Mouse (Mus musculus) embryonic facial prominence, embryonic 14.5 days (tissue): ENCODE measurements at regions not wholly inside any gene's neighbourhood (a gene's known extent, or its start where the extent isn't known, plus 50 kb on each side); places are given as distances from the start of the nearest gene placed in this dataset.

Experiments used
- ATAC-seq: fragments of 200-750 bp; cut with Nextera tagmentation; 2 replicates; pipeline ENCODE4 v1.8.0; 2017; ENCODE audit warnings: low read depth, moderate number of reproducible peaks, moderate TSS enrichment
- DNase-seq: peaks from one replicate; pipeline ENCODE4 v3.0.0-alpha.2; 2015; ENCODE audit warnings: low spot score
- H3K27ac ChIP-seq: fragments of 300-500 bp; sonication (generic); replicated peaks from 2 replicates; pipeline ENCODE4 v1.5.1; 2014; ENCODE audit warnings: low read depth, mild to moderate bottlenecking, low read length, moderate library complexity
- H3K27me3 ChIP-seq: fragments of 300-500 bp; sonication (generic); replicated peaks from 2 replicates; pipeline ENCODE4 v1.6.1; 2014; ENCODE audit warnings: low read length; ENCODE audit not compliant: control insufficient read depth, insufficient read depth
- H3K36me3 ChIP-seq: fragments of 300-500 bp; sonication (generic); 2 replicates; pipeline ENCODE4 v1.6.1; 2014; ENCODE audit warnings: low read length, mixed read lengths; ENCODE audit not compliant: control insufficient read depth, insufficient read depth
- H3K4me1 ChIP-seq: fragments of 300-500 bp; sonication (generic); 2 replicates; pipeline ENCODE4 v1.6.1; 2014; ENCODE audit warnings: antibody characterized with exemption, low read length; ENCODE audit not compliant: control insufficient read depth, insufficient read depth
- H3K4me2 ChIP-seq: fragments of 300-500 bp; sonication (generic); 2 replicates; pipeline ENCODE4 v1.6.1; 2014; ENCODE audit warnings: low read depth, mild to moderate bottlenecking, low read length, moderate library complexity, mixed read lengths
- H3K4me3 ChIP-seq: fragments of 300-500 bp; sonication (generic); 2 replicates; pipeline ENCODE4 v1.5.1; 2014; ENCODE audit warnings: low read depth, mild to moderate bottlenecking, low read length
- H3K9ac ChIP-seq: fragments of 300-500 bp; sonication (generic); 2 replicates; pipeline ENCODE4 v1.6.1; 2014; ENCODE audit warnings: low read depth, mild to moderate bottlenecking, low read length, moderate library complexity, mixed read lengths
- H3K9me3 ChIP-seq: fragments of 300-500 bp; sonication (generic); 2 replicates; pipeline ENCODE4 v1.6.1; 2016; ENCODE audit warnings: low read length; ENCODE audit not compliant: control insufficient read depth
- WGBS: fragments of 180-500 bp; shearing (Covaris S2); extraction: QIAGEN DNeasy Blood & Tissue Kit; methylation state at CpG from one replicate; pipeline ENCODE4 v1.1.7; 2014; 5-methylcytosine and 5-hydroxymethylcytosine counted together

DNA sequence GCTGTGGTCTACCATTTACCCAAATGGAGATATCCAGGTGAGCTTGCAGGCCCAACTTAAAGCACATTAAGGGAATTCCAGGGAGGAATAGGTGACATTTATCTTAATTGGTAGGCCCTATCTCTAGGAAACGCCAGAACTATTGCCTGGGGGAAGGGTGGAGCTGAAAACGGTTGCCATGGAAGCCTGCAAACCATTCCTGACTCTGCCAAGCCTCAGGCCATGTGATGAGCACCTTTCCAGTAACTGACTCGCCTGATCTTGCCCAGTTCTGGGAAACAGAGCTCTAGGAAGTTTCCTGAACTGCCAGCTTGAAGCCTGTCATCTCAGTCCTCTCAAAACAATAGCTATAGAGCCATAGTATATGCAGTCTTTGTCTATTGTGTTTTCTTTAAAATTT lies 297.0 kb downstream of the Slitrk5 start:
- 31% methylated on average over 3 of the region's 3 CpGs for WGBS
- no peaks in the 10 kb centered on the region for H3K36me3 ChIP-seq
- DNase-seq, result peak; percentile 22
- no peaks in the 10 kb centered on the region for H3K27me3 ChIP-seq
- H3K4me3 ChIP-seq, result no peak overlapping the region
- H3K27ac ChIP-seq, result no peak overlapping the region
- no peaks in the 10 kb centered on the region for H3K9me3 ChIP-seq
- H3K4me2 ChIP-seq, result no peak overlapping the region
- no peak for ATAC-seq
- no peak overlapping the region for H3K9ac ChIP-seq
- H3K4me1 ChIP-seq, result no peaks in the 10 kb centered on the region

- 61% methylated on average over 5 of the region's 5 CpGs for WGBS
Observed at GRCm38 (mm10) chr14:111995809-111996458, 321.0 kb downstream of the Slitrk5 start.

GRCm38 (mm10) chr14:112002146-112002545 lies 327.2 kb downstream of the Slitrk5 start:
- WGBS, result 67% methylated on average over 2 of the region's 2 CpGs
- Histone ChIP-seq H3K9me3 (no peaks in the 10 kb centered on the region), H3K9ac (no peak overlapping the region), H3K36me3 (no peaks in the 10 kb centered on the region), H3K4me2 (no peak overlapping the region), H3K4me1 (no peaks in the 10 kb centered on the region), H3K27ac (no peak overlapping the region), H3K27me3 (no peaks in the 10 kb centered on the region), H3K4me3 (no peak overlapping the region)
- ATAC-seq (no peak), DNase-seq (peak; percentile 8)

More at GRCm38 (mm10) chr14:111995809-111996458, 321.0 kb downstream of the Slitrk5 start:
- ATAC-seq (peak; percentile 41; the same call in 1 of the 2 replicates), DNase-seq (peak; percentile 56)
- Histone ChIP-seq H3K9me3 (no peaks in the 10 kb centered on the region), H3K27me3 (no peaks in the 10 kb centered on the region), H3K27ac (no peak overlapping the region), H3K36me3 (no peaks in the 10 kb centered on the region), H3K9ac (no peak overlapping the region), H3K4me2 (no peak overlapping the region), H3K4me1 (no peaks in the 10 kb centered on the region), H3K4me3 (no peak overlapping the region)

DNA sequence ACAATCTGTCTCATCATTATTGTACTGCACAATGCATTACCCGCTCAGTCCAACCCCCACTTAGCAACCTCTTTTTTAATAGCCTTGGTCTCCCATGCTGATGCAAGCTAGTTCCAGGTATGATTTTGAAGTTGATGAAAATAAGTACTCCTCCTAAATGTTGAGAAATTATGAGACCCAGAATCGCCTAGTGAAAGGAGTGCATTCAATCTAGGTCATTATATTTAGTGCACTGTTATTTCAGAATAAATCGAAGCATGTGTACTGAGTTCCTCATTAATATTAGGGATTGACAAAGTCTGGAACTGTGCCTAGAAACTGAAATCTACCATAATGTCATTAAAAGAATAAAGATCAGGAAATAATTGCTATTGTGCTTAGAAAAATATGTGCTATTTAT lies 328.0 kb downstream of the Slitrk5 start:
- Histone ChIP-seq H3K9me3 (no peaks in the 10 kb centered on the region), H3K4me3 (no peak overlapping the region), H3K4me2 (no peak overlapping the region)

DNA sequence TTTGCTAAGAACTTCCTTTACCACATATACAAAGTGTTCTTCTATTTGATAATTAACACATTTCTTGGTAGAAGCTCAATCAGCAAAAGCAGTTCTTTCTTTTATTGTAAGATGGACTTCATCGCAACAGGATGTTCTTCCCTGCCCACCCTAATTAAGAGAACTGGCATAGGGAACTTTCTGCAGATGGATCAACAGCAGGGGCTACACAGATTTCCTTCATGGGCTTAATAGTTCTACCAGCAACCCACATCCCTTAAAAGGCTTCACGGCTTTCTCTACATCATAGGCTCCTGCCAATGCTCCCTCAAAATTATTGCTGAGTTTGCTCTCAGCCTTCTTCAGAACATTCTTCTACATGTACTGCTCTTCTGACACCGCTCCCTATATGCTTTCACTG lies 333.8 kb downstream of the Slitrk5 start:
- ATAC-seq (no peak), DNase-seq (no peak)
- H3K9ac ChIP-seq, result no peak overlapping the region
- no peaks in the 10 kb centered on the region for H3K36me3 ChIP-seq
- H3K9me3 ChIP-seq, result no peaks in the 10 kb centered on the region
- H3K27me3 ChIP-seq, result no peaks in the 10 kb centered on the region
- no peak overlapping the region for H3K4me2 ChIP-seq
- 94% methylated on average over 3 of the region's 3 CpGs for WGBS
- no peaks in the 10 kb centered on the region for H3K4me1 ChIP-seq
- H3K27ac ChIP-seq, result no peak overlapping the region
- no peak overlapping the region for H3K4me3 ChIP-seq

More for the DNA sequence above, 328.0 kb downstream of the Slitrk5 start:
- no peaks in the 10 kb centered on the region for H3K27me3 ChIP-seq
- H3K36me3 ChIP-seq, result no peaks in the 10 kb centered on the region
- DNase-seq, result no peak
- no peak for ATAC-seq
- WGBS, result 75% methylated on average over 3 of the region's 3 CpGs
- H3K4me1 ChIP-seq, result no peaks in the 10 kb centered on the region
- no peak overlapping the region for H3K9ac ChIP-seq
- H3K27ac ChIP-seq, result no peak overlapping the region

- Histone ChIP-seq H3K36me3 (no peaks in the 10 kb centered on the region), H3K9ac (no peak overlapping the region), H3K4me3 (no peak overlapping the region), H3K4me2 (no peak overlapping the region), H3K9me3 (no peaks in the 10 kb centered on the region), H3K4me1 (no peaks in the 10 kb centered on the region), H3K27ac (no peak overlapping the region), H3K27me3 (no peaks in the 10 kb centered on the region)
- 75% methylated on average over 3 of the region's 3 CpGs for WGBS
- no peak for DNase-seq
- ATAC-seq, result no peak
Observed at GRCm38 (mm10) chr14:112029331-112029730, 354.4 kb downstream of the Slitrk5 start.

- Histone ChIP-seq H3K27me3 (no peaks in the 10 kb centered on the region), H3K36me3 (no peaks in the 10 kb centered on the region), H3K9me3 (no peaks in the 10 kb centered on the region), H3K4me1 (no peaks in the 10 kb centered on the region), H3K4me2 (no peak overlapping the region), H3K9ac (no peak overlapping the region), H3K27ac (no peak overlapping the region), H3K4me3 (no peak overlapping the region)
- DNase-seq, result no peak
- ATAC-seq, result no peak
- 84% methylated on average over 1 of the region's 1 CpGs for WGBS
Observed at GRCm38 (mm10) chr14:112075071-112075470, 400.2 kb downstream of the Slitrk5 start.
